Mouse (Mus musculus): Measurements from ENCODE around the gene Vmn2r124. TPM values are rescaled to one million over a fixed set of nuclear protein-coding genes. Genes with fewer than 3 reads are reported as not detected.

The Vmn2r124 gene
- not detected for polyA plus RNA-seq (2014; fragmentation: Illumina TruSeq; extraction: RNeasy Lipid Tissue Mini Kit (QIAGEN cat#74804); ENCODE audit: insufficient read depth, low read depth, low replicate concordance)

GRCm38 (mm10) chr17:18049124-18049523, at the start of gene Vmn2r124:
TSS of gene Vmn2r124 (plus strand) at chr17:18049424.

GRCm38 (mm10) chr17:18021433-18021832, 27.8 kb upstream of the Vmn2r124 start, which contains the start of gene Fpr-rs4:
TSS of gene Fpr-rs4 (plus strand) at chr17:18021733.

GRCm38 (mm10) chr17:18084716-18085115, 35.5 kb downstream of the Vmn2r124 start, which contains the start of gene Vmn2r91:
TSS of gene Vmn2r91 (plus strand) at chr17:18085016.

Other genes starting within 250 kb of the Vmn2r124 start
- 13.0 TPM for gene Spaca6, start 222.3 kb upstream of the Vmn2r124 start, polyA plus RNA-seq (2014; fragmentation: Illumina TruSeq; extraction: RNeasy Lipid Tissue Mini Kit (QIAGEN cat#74804); ENCODE audit: insufficient read depth, low read depth, low replicate concordance)
- 3.3 TPM for gene Has1, start 194.2 kb upstream of the Vmn2r124 start, polyA plus RNA-seq (2014; fragmentation: Illumina TruSeq; extraction: RNeasy Lipid Tissue Mini Kit (QIAGEN cat#74804); ENCODE audit: insufficient read depth, low read depth, low replicate concordance)
- gene Fpr1, start 165.5 kb upstream of the Vmn2r124 start, polyA plus RNA-seq (2014; fragmentation: Illumina TruSeq; extraction: RNeasy Lipid Tissue Mini Kit (QIAGEN cat#74804); ENCODE audit: insufficient read depth, low read depth, low replicate concordance): 18.4 TPM
- gene Fpr2, start 161.6 kb upstream of the Vmn2r124 start, polyA plus RNA-seq (2014; fragmentation: Illumina TruSeq; extraction: RNeasy Lipid Tissue Mini Kit (QIAGEN cat#74804); ENCODE audit: insufficient read depth, low read depth, low replicate concordance): 20.2 TPM
- gene Fpr3, start 161.6 kb upstream of the Vmn2r124 start, polyA plus RNA-seq (2014; fragmentation: Illumina TruSeq; extraction: RNeasy Lipid Tissue Mini Kit (QIAGEN cat#74804); ENCODE audit: insufficient read depth, low read depth, low replicate concordance): not detected
- gene Fpr-rs4, start 27.7 kb upstream of the Vmn2r124 start, polyA plus RNA-seq (2014; fragmentation: Illumina TruSeq; extraction: RNeasy Lipid Tissue Mini Kit (QIAGEN cat#74804); ENCODE audit: insufficient read depth, low read depth, low replicate concordance): not detected
- gene Vmn2r91, start 35.6 kb downstream of the Vmn2r124 start, polyA plus RNA-seq (2014; fragmentation: Illumina TruSeq; extraction: RNeasy Lipid Tissue Mini Kit (QIAGEN cat#74804); ENCODE audit: insufficient read depth, low read depth, low replicate concordance): not detected
- gene Vmn2r92, start 102.5 kb downstream of the Vmn2r124 start, polyA plus RNA-seq (2014; fragmentation: Illumina TruSeq; extraction: RNeasy Lipid Tissue Mini Kit (QIAGEN cat#74804); ENCODE audit: insufficient read depth, low read depth, low replicate concordance): not detected
- gene Vmn2r94, start 228.3 kb downstream of the Vmn2r124 start, polyA plus RNA-seq (2014; fragmentation: Illumina TruSeq; extraction: RNeasy Lipid Tissue Mini Kit (QIAGEN cat#74804); ENCODE audit: insufficient read depth, low read depth, low replicate concordance): not detected
- not detected for gene Vmn2r93, start 248.7 kb downstream of the Vmn2r124 start, polyA plus RNA-seq (2014; fragmentation: Illumina TruSeq; extraction: RNeasy Lipid Tissue Mini Kit (QIAGEN cat#74804); ENCODE audit: insufficient read depth, low read depth, low replicate concordance)

All from lung, adult 10 weeks (tissue).